Mouse (Mus musculus): ENCODE measurements at regions not wholly inside any gene's neighbourhood (a gene's known extent, or its start where the extent isn't known, plus 50 kb on each side); places are given as distances from the start of the nearest gene placed in this dataset.

DNA sequence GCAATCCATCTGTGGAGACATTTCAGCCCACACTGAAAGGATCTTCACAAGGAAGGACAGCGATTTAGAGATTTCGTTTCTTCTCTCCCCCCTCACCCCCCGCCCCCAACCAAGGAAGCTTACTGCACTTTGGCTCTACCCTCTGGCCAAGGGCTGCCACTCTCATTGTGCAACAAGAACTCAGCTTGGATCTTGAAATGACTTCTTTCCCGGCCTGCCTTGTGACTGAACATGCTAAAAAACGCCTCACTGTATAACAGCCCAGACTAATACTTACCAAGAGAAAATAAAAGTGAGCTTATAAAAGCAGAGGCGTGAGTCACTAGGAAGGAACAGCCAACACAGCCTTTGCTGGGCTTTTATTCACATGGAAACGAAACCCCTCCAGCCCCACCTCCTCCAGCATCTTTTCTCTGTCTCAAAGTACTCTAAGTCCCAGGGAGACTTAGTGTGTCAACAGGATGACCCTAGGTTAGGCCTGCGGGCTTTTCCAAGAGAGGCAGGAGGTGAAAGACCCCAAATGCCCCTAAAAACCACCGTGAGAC lies 144.7 kb upstream of the Dcn start:
- no peak for ATAC-seq (replicated peaks; ENCODE audit: low FRiP score, poor library complexity, severe bottlenecking)

DNA sequence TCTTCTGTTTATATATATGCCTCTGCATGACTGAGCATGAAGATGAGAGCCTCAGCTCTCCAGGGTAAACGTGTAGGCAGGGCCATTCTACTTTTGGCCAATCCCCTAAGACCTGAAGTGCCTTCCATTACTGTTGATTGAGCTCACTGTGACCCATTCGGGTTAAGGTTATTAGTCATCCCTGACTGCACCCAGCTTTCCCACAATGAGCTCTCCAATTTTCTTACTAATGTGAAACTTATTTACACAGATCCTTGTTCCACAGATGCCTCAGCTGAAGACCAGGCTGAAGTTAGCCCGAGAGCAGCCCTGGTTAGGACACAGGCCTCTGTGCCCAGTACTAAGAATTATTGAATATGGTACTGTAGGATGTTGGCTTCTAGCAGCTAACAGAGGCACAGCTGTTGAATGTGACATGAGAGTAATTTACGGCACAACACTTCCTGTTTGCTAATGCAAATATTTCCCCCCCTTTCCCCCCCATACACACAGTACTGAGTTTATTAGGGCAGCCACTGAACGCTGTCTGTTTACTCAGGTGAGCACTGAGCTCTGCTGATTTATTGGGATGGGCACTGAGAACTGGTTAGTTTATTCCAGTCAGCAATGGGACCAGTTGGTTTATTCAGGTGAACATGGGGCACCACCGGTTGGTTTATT lies 141.2 kb upstream of the Dcn start:
- ATAC-seq (replicated peaks; ENCODE audit: low FRiP score, poor library complexity, severe bottlenecking) = no peak

DNA sequence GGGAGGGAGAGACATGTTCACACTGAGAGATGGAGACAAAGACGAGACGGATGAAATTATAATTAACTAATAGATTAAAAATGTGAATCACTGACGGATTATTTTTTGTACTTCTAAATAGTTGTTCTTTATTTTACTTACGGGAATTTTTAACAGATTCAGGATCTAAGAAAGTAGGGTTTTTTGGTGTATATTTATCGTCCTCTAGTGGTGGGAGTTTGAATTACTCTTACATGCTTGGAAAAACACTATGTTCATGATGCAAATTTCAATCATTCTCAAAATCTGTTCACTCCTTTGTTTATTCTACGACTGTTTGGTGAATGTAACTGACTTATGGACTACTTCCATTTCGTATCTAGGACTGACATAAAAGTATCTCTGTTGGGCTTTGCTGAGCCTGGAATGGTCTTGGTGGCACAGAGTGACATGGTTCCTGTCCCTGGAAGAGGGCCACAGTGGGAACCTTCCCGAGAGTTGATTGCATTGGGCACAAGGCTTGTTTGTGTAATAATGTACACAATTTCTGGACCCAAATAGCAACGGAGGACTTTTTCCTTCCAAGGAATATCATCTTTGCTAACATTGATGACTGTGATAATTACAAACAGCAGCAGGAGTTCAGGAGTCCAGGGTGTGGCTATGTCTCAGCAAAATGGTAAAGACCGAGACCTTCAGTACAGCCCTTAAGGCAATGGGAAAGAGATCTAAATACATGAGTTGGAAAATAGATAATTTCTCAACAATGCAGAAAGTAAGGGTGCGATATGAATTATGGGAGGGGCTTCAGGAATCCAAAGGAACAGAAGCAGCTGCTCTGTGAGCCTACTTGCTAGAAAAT lies 139.3 kb upstream of the Dcn start:
- ATAC-seq (replicated peaks; ENCODE audit: low FRiP score, poor library complexity, severe bottlenecking) = no peak

DNA sequence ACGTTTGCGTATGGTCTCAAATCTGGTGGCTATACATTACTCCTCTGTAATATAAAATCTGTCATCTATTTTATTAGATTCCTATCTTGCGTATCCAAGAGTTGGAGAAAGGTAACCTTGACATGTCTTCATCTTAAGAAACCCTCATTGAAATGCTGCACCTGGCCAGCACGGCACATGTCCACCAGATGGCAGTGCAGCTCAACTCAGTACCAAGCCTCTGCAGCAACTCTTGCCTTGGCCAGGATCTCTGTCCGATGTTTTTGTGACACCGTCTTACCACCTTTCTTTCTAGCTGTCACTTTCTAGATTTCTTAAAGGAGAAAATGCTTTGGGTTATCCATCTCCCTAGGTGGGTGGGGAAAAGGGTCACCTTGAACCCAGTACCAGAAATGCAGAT lies 134.1 kb upstream of the Dcn start:
- no peak for ATAC-seq (replicated peaks; ENCODE audit: low FRiP score, poor library complexity, severe bottlenecking)

DNA sequence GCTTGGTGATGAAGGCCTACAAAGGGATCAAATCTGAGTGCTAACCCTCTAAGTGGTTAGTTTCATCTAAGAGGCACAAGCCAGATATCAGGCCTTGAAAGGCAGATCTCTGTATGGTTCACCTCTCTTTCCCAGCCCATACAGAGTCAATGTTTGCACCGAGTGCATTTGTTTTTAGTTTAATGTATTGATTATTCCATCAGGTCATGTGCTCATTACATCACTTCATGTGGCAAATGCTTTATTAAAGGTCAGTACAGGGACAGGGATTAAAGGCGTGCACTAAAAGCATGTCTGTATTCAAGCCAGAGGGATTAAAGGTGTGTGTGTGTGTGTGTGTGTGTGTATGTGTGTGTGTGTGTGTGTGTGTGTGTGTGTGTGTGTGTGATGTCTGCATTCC lies 132.5 kb upstream of the Dcn start:
- ATAC-seq (replicated peaks; ENCODE audit: low FRiP score, poor library complexity, severe bottlenecking) = no peak

DNA sequence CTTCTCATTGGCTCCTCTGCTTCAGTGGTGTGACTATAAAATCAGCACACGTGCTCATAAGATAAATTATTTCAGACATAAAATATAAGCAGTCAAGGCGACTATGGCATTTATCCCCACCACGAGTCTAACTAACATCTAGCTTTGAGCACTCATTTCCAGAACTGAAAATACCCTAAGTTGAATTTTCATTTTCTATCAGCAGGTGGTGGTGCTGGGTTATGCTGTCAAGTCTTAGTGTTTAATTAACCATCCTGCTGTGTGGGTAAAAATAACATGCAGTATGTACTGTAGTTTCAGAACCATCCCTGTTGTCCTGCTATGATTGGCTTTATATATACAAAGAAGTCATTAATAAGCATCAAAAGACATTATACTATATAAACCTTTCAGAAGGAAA lies 110.8 kb upstream of the Dcn start:
- ATAC-seq (replicated peaks; ENCODE audit: low FRiP score, poor library complexity, severe bottlenecking) = no peak

DNA sequence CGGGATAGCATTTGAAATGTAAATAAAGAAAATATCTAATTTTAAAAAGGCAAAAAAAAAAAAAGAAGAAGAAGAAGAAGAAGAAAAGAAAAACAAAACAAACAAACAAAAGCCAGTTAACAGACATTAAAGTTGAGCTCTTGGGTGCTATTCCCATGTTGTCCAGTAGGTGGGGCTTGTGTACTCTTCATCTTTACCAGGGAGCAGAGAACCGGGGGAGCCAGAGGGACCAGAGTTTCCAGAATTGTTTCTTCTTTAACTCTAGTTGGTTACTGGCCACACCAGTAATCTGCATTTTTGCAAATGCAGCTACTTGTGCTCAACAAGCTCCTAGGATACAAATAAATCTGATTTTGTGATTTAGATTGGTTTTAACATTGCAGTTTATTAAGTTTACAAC lies 103.6 kb upstream of the Dcn start:
- no peak for ATAC-seq (replicated peaks; ENCODE audit: low FRiP score, poor library complexity, severe bottlenecking)

DNA sequence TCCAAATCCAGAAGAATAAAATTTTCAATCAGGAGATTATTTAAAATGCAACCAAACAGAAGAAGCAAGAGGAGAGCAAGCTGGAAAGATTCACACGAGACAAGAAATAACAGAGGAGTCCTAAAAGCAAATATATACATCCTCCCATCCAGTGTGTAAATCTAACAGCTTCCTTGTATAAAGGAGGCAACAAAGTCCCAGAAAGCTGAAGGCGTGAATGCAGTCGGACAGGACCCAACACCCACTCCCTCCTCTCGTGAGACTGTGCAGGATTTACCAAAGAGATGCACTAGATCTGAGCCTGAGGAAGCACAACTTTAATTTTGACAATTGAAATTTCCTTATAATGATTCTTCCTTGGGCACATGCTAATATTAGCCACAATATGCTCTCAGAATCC lies 103.0 kb upstream of the Dcn start:
- no peak for ATAC-seq (replicated peaks; ENCODE audit: low FRiP score, poor library complexity, severe bottlenecking)

DNA sequence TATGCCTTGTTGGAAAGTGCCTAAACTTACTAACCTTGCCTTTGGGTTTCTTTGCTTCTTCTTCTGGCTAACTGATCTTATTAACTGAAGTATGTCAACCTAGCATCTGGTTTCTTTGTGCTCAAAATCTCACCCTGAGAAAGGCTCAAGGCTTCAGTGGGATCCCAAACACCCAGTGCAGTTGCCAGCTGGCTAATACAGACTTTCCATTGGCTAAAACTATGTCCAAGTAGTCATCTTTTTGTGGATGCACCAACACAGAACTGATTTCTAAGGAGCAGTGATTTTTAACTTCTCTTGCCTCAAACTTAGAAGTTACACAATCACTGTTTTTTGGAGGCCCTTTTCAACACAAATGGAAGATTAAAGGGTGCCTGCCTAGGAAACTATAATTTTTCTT lies 97.8 kb upstream of the Dcn start:
- ATAC-seq (replicated peaks; ENCODE audit: low FRiP score, poor library complexity, severe bottlenecking) = no peak

DNA sequence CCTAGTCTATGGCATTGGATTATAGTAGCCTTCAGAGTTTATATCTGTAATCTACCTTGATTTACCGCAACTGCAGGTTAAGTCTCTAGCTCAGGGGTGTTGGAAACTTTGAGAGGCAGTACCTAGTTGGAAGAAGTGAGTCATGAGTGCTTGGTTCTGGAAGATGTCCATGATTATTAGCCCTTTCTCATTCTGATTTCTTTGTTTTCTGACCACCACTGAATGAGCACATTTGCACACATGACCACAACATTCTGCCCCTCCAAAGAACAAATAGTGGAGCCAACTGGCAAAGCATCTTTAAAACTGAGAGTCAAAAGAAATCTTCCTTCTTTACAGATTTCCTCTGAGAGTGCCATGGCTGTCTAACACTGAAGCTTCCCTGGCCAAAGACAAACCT lies 95.5 kb upstream of the Dcn start:
- no peak for ATAC-seq (replicated peaks; ENCODE audit: low FRiP score, poor library complexity, severe bottlenecking)

DNA sequence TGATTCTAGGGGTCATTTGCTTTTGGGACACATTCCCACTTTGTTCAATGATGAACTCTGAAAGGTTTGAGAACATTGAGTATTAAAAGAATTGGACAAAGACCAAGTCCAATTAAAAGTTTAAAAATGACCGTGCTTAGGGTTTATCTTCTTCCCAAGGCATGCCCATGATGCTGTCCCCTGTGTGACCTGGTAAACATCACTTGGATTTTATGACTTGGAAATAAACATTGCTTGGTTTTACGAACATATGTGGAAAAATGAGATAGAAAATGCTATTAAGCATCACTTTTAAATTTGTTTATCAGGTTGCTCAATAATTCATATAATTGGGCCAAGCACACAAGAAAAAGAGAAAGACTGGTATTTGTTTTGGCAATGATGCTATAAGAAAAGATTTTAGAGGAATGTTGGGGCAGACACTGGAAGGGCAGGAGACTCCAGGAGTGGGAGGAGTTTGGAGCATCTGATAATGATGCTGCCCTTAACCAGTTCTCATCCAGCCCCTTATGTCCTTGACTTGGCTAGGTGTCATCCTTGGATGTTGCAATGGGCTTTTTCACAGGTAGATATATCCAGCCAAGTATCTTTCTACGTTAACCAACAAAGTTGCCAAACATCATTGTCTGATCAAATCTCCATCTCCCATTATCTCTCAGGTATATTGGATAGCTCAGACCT lies 92.1 kb upstream of the Dcn start:
- no peak for ATAC-seq (replicated peaks; ENCODE audit: low FRiP score, poor library complexity, severe bottlenecking)

DNA sequence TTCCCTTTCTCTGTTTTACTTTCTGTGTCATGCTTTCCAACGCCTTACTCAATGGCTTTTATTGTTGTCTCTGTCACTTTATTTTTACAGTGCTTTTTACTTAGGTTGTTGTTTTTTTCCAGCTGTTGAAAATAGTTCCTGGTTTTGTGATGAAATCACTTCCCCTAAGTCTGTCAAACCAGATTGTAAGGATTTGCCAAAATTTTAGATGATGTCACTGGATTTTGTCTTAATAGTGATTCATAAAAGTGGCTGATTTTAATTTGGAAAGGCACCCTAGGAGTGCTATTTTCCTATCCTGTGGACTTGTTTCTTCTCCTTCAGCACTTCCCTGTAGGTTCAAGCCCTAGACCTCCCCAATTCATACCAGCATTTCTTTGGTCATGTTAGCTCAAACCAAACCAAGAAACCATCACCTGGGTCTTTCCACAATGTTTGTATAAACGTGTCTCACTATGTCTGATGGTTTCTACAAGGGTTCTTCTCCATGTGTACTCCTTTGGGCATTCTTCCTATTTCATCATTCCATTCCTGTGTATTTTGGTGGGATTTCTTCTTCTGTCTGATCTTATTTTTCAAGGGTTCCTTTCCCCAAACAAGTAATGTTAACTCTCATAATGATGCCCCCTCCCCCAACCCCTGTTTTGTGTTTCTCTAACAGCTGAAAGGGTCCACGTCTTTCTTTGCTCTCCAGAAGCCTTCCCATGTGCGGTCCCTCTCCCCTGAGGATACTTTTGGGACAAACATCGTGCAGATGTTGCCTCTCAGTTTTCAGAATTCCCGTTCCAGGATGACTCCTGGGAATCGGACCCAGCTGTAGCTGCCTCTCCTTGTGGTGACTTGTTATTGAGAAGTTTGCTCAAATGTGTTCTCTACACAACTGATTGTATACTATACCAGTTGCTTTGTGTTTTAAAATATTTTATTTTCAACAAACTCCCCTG lies 89.5 kb upstream of the Dcn start:
- ATAC-seq (replicated peaks; ENCODE audit: low FRiP score, poor library complexity, severe bottlenecking) = no peak

DNA sequence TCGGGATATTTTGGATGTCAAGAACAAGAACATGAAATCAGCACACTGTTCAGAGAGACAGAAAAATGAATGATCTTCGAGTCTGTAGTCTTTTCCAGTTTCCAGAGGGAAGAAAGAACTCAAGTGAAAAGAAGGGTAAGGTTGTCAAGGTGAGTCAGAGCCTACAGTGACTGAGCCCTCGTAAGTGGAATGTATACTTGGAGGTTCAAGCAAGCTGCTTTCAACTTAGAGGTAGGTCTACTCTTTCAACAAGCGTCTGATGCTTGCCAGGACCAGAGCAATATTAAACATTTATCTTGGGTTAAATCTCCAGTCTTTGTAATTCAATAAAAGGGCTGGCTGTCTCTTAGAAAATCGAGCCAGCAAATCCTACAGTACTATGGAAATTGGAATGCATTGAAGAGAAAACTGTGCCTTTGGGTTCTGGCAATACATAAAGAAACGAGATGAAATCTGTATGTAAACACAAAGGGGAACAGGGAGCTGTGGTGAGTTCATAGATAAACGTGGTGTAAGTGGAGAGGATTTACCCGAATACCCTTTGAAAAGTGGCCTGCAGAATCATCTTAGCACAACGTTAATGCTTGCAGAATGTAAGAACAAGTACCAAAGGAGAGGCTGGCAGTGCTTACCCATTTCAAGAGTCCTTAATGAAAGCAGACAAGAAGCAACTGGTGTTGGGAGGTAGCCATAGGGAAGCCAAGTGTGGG lies 82.2 kb upstream of the Dcn start:
- no peak for ATAC-seq (replicated peaks; ENCODE audit: low FRiP score, poor library complexity, severe bottlenecking)

DNA sequence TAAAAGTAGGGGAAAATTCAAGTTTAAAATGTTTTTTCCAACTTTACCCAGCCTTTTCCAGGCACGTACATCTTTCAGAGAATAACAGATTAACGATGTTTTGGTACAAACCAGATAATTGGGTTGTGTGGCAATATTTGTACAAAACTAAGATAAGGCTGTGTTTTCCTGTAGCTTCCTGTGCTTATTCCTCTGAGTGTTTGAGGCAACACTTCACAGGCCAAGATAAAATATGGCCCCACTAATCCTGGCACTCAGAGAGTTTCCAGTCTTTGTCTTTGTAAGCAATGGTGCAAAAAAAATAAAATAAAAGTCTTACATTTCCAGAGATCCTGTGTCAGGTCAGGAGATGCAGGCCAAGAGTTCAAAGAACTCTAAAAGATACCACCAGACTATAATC lies 81.5 kb upstream of the Dcn start:
- ATAC-seq (replicated peaks; ENCODE audit: low FRiP score, poor library complexity, severe bottlenecking) = no peak

DNA sequence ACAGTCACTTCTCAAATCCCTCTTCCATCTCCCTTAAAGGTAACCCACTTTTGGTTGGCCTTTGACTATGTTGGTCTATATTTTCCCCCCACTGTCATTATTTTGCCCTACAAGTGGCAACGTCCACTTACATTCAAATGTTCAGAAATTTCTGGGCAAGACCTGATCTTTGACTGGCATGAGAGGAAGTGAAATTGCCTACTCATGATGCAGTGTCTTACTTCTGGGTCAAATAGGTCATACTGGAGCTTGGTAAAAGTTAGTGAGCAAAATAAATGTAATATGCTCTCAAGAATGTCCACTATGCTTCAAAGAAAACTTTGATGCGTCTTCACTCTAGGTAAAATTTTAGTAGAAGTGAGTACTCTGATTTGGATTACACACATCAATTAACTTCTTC lies 76.9 kb upstream of the Dcn start:
- ATAC-seq (replicated peaks; ENCODE audit: low FRiP score, poor library complexity, severe bottlenecking) = no peak

DNA sequence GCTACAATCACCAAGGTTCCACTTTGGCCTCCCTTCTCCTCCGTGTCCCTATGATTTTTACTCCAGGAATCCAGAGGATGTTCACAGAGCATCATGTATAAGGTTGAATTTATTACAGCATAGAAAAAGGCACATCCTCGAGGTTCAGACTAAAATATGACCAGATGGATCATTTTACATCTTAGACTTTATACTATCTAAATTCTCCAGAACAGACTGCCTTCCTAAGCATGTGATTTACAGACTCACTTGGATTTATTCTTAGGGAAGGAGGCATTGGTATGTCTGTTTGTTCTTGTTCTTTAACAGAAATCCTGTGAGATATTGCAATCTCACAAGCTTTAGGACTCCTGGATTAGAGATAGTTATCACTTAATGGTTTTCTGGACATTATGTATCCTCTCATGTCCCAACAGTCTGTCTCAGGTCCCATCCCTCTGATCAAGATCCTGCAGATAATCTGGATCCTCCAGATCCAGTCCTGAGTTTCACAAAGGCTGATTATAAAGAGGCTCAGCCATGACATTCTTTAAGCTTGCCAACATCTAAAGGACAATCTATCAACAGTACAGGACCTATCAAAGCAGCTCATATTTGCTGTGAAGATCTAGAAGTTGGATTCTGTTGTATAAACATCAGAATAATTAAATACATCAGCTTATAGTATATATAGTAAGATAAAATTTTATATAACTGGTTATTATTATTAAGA lies 75.2 kb upstream of the Dcn start:
- ATAC-seq (replicated peaks; ENCODE audit: low FRiP score, poor library complexity, severe bottlenecking) = no peak

DNA sequence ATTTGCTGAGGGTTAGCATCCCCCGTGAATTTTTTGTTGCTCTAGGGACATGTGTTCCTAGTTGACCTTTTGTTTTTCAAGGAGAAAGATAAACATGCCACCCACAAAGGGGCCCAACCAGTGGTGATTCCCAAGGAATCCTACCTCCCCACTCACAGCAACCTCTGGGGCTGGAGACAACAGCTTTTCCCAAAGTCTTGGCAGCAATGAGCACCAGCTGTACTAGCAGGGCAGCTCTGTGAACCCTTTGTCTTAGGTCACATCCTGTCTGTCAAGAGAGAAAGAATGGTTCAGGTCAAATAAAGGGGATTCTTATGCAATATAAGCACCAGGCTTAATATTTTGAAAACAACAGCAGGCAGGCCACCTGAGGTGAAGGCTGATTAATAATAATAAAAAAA lies 70.2 kb upstream of the Dcn start:
- ATAC-seq (replicated peaks; ENCODE audit: low FRiP score, poor library complexity, severe bottlenecking) = no peak

DNA sequence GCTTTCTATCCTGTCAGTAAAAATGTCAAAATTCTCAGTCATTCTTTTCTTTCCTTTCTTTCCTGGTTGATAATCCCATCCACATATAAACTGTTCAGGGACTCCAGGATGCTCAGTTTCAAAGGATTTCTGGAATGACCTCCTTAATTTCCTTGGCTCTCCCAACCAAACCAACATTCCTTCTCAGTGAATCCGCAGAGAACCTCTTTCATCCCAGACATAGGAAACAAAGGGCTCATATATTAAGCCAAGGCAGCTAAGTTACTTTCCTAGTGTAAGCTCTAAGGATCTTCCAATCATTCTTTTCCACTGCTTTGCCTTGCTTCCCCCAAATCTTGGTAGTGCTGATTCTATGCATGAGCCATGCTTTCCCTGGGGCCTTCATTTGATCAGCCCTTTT lies 69.5 kb upstream of the Dcn start:
- no peak for ATAC-seq (replicated peaks; ENCODE audit: low FRiP score, poor library complexity, severe bottlenecking)

DNA sequence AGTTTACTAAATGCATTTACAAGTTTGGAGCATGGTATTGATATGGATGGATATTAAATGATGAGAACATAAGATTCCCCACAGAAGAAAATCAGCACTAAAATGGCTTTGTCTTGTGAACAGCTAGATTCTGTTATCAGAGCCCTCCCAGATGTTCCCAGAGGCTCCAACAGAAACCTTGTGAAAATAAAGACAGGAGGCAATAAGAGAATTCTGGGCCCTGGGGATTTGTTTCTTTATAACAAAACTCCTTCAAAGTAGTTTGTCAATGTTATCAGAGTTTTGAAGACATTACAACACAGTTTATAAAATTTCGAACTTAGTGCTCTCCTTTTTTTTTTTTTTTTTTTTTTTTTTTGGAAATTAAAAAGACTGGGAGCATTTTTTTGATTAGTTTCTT lies 56.8 kb upstream of the Dcn start:
- ATAC-seq (replicated peaks; ENCODE audit: low FRiP score, poor library complexity, severe bottlenecking) = no peak

Measured in erythroid progenitor cell, adult 5-6 weeks (primary cell).